Mouse (Mus musculus): ENCODE measurements around the gene Med20. TPM values are rescaled to one million over a fixed set of nuclear protein-coding genes. Genes with fewer than 3 reads are reported as not detected.

The Med20 gene
- 17.6 and 21.6 TPM in 2 replicates for polyA plus RNA-seq (2021; fragmentation: Nextera tagmentation)
- long read RNA-seq, experiment 1, full-length matches to known transcripts = 154 of 177 reads
- long read RNA-seq, experiment 1, partial matches to known transcripts = 2 of 177 reads
- long read RNA-seq, experiment 1, other reads (novel, unspliced or antisense) = 21 of 177 reads
- long read RNA-seq, experiment 2, transcript Med20-201 (4 exons, 2,054 nt) = major isoform, 39 of 50 reads
- long read RNA-seq, experiment 2, partial matches to known transcripts = 5 of 50 reads
- long read RNA-seq, experiment 2, other reads (novel, unspliced or antisense) = 6 of 50 reads

DNA sequence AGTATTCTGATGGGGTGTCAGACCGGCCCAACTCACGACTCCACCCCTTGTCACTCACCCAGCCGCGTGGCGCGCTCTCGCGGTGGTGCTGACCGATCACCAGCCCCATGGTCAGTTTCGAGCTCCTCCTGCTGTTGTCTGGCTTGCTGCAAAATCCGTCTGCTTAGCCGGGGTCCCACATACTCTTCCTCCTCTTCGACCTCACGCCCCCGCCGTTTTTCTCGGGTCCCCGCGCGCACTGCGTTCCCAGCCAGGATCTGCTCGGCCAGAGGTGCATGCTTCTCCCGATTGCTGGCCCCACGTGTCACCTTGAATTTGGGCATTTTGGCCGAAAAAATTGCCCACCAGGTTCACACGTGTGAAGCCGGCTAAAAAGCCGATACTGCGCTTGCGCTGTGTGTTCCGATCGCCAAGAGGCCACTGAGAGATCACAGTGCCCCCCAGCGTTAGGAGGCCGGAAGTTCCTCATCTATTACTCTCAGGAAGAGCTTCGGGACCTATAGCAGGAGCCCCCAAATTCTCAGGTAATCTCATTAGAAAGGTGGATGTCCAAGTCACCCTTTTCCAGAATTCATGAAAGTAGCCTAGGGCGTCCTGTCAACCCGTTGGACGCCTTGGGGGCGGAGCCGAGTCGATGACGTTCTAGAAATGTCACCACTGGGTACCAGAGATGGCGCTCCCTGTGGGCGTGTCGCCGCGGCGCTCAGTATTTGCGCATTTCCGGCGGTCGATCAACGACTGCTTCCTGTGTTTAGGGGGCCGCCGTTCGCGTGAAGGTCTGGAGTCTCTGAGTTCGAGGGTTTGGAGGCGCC lies at the start of gene Med20, which contains the start of the genes Bysl and Gm20517:
Gene Med20 (plus strand): TSS at position 734 of the 812 bp plus-strand sequence.
Gene Bysl (minus strand): TSS at position 644 of the 812 bp plus-strand sequence.
Gene Gm20517 (plus strand): TSS at position 741 of the 812 bp plus-strand sequence.

DNA sequence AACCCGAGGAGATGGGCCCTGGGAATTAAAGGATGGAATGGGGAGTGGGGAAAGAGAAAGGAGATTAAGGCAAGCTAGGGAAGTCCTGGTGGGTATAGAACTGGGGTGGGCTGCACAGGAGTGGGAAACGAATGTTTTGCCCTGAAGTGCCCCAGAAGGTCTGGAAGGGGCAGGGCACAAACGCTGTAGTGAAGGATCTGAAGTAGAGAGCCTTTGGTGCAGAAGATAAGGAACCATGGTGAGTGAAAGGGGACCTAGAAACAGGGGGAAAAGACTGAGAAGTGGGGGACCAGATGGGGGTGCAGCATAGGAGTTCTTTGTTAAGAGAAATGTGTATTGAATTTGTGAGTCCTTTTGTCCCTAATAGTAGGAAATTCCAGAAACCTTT lies 19.3 kb downstream of the Med20 start, which contains the start of gene Usp49:
Gene Usp49 (plus strand): TSS at position 13 of the 388 bp plus-strand sequence.

Other genes with a start within 250 kb of the Med20 start
- 52.8 and 72.6 TPM in 2 replicates for gene Mrps10, start 242.7 kb upstream of the Med20 start, polyA plus RNA-seq (2021; fragmentation: Nextera tagmentation)
- 0.31 and 0.47 TPM in 2 replicates for gene Guca1b, start 226.2 kb upstream of the Med20 start, polyA plus RNA-seq (2021; fragmentation: Nextera tagmentation)
- gene Guca1a, start 211.0 kb upstream of the Med20 start, polyA plus RNA-seq (2021; fragmentation: Nextera tagmentation) = 1.1 and 1.4 TPM in 2 replicates
- gene AI661453, start 175.0 kb upstream of the Med20 start, polyA plus RNA-seq (2021; fragmentation: Nextera tagmentation) = not detected in 2 replicates
- 0.28 TPM in 1 of 2 replicates, not detected in the other for gene 1700001C19Rik, start 174.2 kb upstream of the Med20 start, polyA plus RNA-seq (2021; fragmentation: Nextera tagmentation)
- 5.9 and 7.7 TPM in 2 replicates for gene Taf8, start 109.3 kb upstream of the Med20 start, polyA plus RNA-seq (2021; fragmentation: Nextera tagmentation)
- gene Ccnd3, start 106.5 kb upstream of the Med20 start, polyA plus RNA-seq (2021; fragmentation: Nextera tagmentation) = 24.1 and 36.0 TPM in 2 replicates
- 13.9 and 14.6 TPM in 2 replicates for gene Bysl, start 90 bp upstream of the Med20 start, polyA plus RNA-seq (2021; fragmentation: Nextera tagmentation)
- 4.1 and 6.6 TPM in 2 replicates for gene Gm20517, start within 50 bp of the Med20 start, polyA plus RNA-seq (2021; fragmentation: Nextera tagmentation)
- 1.8 and 4.4 TPM in 2 replicates for gene Usp49, start 19.1 kb downstream of the Med20 start, polyA plus RNA-seq (2021; fragmentation: Nextera tagmentation)
- gene Tomm6, start 76.8 kb downstream of the Med20 start, polyA plus RNA-seq (2021; fragmentation: Nextera tagmentation) = 307 and 361 TPM in 2 replicates
- gene Frs3, start 77.4 kb downstream of the Med20 start, polyA plus RNA-seq (2021; fragmentation: Nextera tagmentation) = 10.7 and 17.9 TPM in 2 replicates
- gene Gm21981, start 82.9 kb downstream of the Med20 start, polyA plus RNA-seq (2021; fragmentation: Nextera tagmentation) = 0.98 and 1.1 TPM in 2 replicates
- gene Prickle4, start 83.2 kb downstream of the Med20 start, polyA plus RNA-seq (2021; fragmentation: Nextera tagmentation) = 0.29 and 0.55 TPM in 2 replicates
- gene Pgc, start 115.3 kb downstream of the Med20 start, polyA plus RNA-seq (2021; fragmentation: Nextera tagmentation) = not detected in 2 replicates
- 3.6 and 6.4 TPM in 2 replicates for gene Tfeb, start 125.4 kb downstream of the Med20 start, polyA plus RNA-seq (2021; fragmentation: Nextera tagmentation)
- gene Mdfi, start 223.1 kb downstream of the Med20 start, polyA plus RNA-seq (2021; fragmentation: Nextera tagmentation) = 0.09 TPM in 1 of 2 replicates, not detected in the other